Mouse (Mus musculus) C2C12 (cell line): ENCODE measurements around the gene Ocm.

Experiments
- CTCF ChIP-seq: IDR thresholded peaks from one replicate; pipeline ENCODE4 v1.5.1; 2011; ENCODE audit not compliant: control insufficient read depth, insufficient read depth, insufficient read length
- MAX ChIP-seq: IDR thresholded peaks from one replicate; pipeline ENCODE4 v1.6.1; 2011; ENCODE audit warnings: mild to moderate bottlenecking, control low read depth
- USF1 ChIP-seq: IDR thresholded peaks from one replicate; pipeline ENCODE4 v1.6.1; 2011; ENCODE audit warnings: low read depth, mild to moderate bottlenecking, control low read depth, moderate library complexity

DNA sequence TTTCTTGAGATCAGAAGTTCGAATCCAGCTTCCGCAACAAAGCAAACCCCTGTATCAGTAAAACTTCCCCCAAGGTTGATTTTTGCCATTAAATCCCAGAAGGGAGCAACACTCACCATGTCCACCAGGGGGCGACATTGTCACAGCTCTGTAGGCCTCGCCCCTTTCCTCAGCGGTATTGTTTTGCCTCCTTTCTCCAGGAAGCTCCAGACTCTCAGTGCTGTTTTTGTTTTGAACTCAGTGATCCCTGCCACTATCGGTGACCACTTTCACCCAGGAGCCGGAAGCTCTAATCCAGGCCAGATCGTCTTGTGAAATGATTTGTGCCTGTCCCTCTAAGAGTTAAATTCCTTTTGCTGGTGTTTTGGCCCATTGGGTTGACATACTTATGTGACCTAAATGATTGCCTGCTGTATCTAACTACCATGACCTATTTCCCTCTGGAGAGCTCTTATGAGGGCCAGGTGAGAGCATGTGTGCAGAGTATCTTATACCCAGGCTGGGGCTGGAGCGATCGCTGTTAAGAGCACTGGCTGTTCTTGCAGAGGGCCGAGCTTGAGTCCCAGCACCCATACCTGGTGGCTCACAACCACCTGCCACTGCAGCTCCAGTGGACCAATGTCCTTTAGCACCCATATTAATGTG is 14.4 kb upstream of the Ocm start:
- TF ChIP-seq MAX (no peak), USF1 (no peak), CTCF (peak; percentile 80)
